Mouse (Mus musculus) neural tube, postnatal 0 days (tissue): ENCODE measurements around the gene Lrig3. TPM values are rescaled to one million over a fixed set of nuclear protein-coding genes. Genes with fewer than 3 reads are reported as not detected.

ENCODE experiments used
- microRNA-seq: library from miRNA; unstranded; fragments of <30 nt; microRNA quantifications from one replicate; pipeline ENCODE4, GENCODE M21; 2016
- polyA plus RNA-seq: library from polyadenylated mRNA; unstranded; fragments of >200 nt; fragmentation: Nextera tagmentation; extraction: Ambion mirVana; gene quantifications from 2 replicates; pipeline ENCODE4 v1.2.1, GENCODE M21; 2015

The Lrig3 gene
- 2.2 and 2.7 TPM in 2 replicates for polyA plus RNA-seq

DNA sequence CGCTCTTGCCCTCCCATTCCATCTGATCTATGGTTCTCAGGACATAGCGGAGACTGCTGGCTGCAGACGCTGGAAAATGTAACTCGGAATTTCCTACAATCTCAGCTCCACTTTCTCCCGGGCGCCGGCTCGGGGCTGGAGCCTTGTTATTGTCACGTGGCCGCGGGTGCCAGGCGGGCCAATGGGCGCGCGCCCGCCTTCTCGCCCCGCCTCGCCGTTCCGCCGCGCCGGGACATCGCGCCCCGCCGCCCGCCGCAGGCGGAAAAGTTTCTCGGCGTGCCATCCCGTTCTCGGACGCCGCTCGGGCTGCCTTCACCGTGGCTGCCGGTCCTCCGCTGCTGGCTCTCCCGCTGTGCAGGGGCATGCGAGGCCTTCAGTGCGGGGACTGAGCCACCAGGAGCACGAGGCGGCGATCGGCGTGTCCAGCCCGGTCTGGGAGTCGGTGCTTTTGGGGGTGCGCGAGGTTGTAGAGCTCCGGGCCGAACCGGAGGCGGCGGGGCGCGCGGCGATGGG, at the start of gene Lrig3:
Lrig3 (plus strand) TSS at position 201 of the 513 bp plus-strand sequence.

Small RNAs within 50 kb of the gene (microRNA-seq; reads per million reads assigned to microRNA genes)
- not detected for gene Gm22183
